Mouse (Mus musculus) kidney, adult 2 months (tissue): Measurements from ENCODE around the gene Exoc3l.

Source experiments
- CTCF ChIP-seq: fragments of 200-500 bp; conservative IDR thresholded peaks from 2 replicates; pipeline ENCODE4 v1.5.1; 2011; ENCODE audit warnings: low read depth, mild to moderate bottlenecking, control low read depth, low read length, moderate library complexity, mixed read lengths; ENCODE audit not compliant: insufficient read depth, insufficient read length
- POLR2A ChIP-seq: fragments of 200-500 bp; IDR thresholded peaks from one replicate; pipeline ENCODE4 v1.6.1; 2011; ENCODE audit warnings: low read depth, low read length, control low read depth

- TF ChIP-seq POLR2A: no peak
- TF ChIP-seq CTCF: no peak
Observed at GRCm38 (mm10) chr8:105263244-105263912, 32.5 kb downstream of the Exoc3l start.
